Mouse (Mus musculus): ENCODE data around the gene Ces2g. TPM values are rescaled to one million over a fixed set of nuclear protein-coding genes. Genes with fewer than 3 reads are reported as not detected.

Gene Ces2g
- 1.4 and 2.0 TPM in 2 replicates for polyA plus RNA-seq (2015; fragmentation: Nextera tagmentation; extraction: Ambion mirVana)

DNA sequence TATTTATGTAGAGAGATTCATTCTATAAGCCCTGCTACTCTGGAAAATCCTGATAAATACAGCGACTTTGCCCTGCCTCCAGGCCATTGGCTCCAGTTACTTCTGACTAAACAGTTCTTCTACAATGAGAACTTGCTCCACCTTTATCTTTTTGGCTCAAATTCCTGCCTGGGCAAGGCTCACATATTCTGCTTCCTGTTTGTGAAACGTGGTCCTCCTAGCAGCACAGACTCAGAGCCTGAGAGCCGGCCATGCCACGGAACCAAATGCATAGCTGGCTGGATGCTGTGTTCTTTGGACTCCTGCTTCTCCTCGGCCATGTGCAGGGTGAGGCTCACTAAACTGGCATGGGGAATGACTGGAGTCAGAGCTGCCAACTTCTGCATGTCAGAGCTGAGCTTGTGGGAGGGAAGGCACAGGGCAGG, at the start of gene Ces2g:
TSS of gene Ces2g (plus strand) at position 182 of the 425 bp plus-strand sequence.
- no peaks in the 10 kb centered on the region for H3K27me3 ChIP-seq (replicated peaks)
- no peak for ATAC-seq (ENCODE audit: extremely low read depth, insufficient number of reproducible peaks, low FRiP score, low TSS enrichment)
- H3K4me2 ChIP-seq: peak within 1 kb of the TSS; percentile 33
- H3K4me3 ChIP-seq: no peak within 1 kb of the TSS
- H3K27ac ChIP-seq (replicated peaks): peak within 1 kb of the TSS; percentile 24; the same call in 1 of the 2 replicates
- no peaks in the 10 kb centered on the region for H3K36me3 ChIP-seq
- no peaks in the 10 kb centered on the region for H3K4me1 ChIP-seq
- no peaks in the 10 kb centered on the region for H3K9me3 ChIP-seq
- no peak within 1 kb of the TSS for H3K9ac ChIP-seq
- WGBS: 56% methylated on average over 5 of the region's 5 CpGs

DNA sequence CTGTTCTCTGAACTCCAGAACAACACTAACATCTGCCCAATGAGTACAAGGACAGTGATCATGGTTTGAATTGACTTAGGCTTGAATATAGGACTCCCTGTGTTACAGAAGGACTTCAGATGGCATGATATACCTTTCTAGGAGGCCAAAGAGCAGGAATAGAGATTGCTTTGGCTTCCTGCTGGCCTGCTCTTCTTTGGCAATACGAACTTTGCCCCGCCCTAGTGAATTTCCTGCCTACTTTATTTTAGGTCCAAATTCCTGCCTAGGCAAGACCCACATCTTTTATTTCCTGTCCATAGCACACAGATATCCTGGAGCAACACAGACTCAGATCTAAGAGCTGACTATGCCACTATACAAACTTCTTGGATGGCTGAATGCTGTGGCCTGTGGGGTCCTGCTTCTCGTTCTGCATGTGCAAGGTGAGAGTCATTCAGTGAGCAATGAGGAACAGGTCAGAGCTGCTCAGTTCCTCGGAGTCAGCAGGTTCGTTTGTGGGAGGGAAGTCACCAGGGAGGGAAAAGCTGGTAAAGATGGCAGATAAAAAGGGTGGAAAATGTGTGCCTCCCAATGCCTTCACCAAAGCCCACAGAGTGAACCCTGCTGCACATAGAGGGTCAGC, 35.4 kb upstream of the Ces2g start, which contains the start of gene Ces2e:
TSS of gene Ces2e (plus strand) at position 289 of the 625 bp plus-strand sequence.
- ATAC-seq (ENCODE audit: extremely low read depth, insufficient number of reproducible peaks, low FRiP score, low TSS enrichment): no peak
- Histone ChIP-seq H3K4me3 (no peak within 1 kb of the TSS), H3K4me2 (no peak within 1 kb of the TSS), H3K9me3 (no peaks in the 10 kb centered on the region), H3K27ac (replicated peaks) (no peak within 1 kb of the TSS), H3K9ac (no peak within 1 kb of the TSS), H3K27me3 (replicated peaks) (no peaks in the 10 kb centered on the region), H3K4me1 (no peaks in the 10 kb centered on the region), H3K36me3 (no peaks in the 10 kb centered on the region)
- WGBS: 59% methylated on average over 5 of the region's 5 CpGs

DNA sequence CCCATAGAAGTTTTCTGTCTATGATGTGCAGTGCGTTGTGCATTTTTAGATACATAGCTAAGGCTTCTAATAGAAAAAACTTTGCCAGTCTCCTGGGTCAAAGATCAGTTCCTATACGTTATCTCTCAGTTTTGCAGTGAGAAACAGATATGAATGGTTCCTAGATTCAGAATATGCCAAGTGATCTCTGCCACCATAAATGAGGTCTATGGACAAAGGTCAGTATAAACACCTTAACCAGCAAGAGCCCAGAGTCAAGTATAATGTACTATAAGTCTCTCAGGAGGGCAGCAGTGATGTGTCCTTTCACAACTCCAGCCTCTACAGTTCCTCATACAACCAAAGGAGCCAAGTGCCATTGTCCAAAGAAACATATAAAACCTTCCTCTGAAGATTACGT, 34.2 kb upstream of the Ces2g start:
- Histone ChIP-seq H3K27ac (replicated peaks) (no peak overlapping the region), H3K9ac (no peak overlapping the region), H3K9me3 (no peaks in the 10 kb centered on the region), H3K4me2 (no peak overlapping the region), H3K27me3 (replicated peaks) (no peaks in the 10 kb centered on the region), H3K4me3 (no peak overlapping the region), H3K4me1 (no peaks in the 10 kb centered on the region), H3K36me3 (no peaks in the 10 kb centered on the region)
- no peak for ATAC-seq (ENCODE audit: extremely low read depth, insufficient number of reproducible peaks, low FRiP score, low TSS enrichment)
- 77% methylated on average over 3 of the region's 3 CpGs for WGBS

DNA sequence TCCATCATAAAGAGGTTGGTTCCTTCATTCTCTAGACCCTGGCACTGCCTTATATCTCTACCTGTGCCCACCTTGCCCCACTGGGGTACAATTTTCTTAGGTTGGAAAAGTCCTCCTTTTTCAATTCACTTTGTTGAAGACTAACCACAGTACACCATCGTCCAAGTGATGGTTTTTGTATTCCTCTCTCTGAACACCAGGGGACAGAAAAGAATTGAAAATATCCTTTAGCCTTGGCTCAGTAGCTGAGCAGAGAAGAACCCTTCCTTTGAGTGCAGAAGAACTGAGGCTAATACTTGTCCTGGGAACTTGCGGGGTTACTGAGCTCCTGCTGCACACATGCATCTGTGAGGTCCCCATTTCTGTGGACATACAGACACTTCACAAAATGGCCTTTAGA, 16.9 kb upstream of the Ces2g start:
- no peak overlapping the region for H3K4me3 ChIP-seq
- no peaks in the 10 kb centered on the region for H3K36me3 ChIP-seq
- no peak overlapping the region for H3K4me2 ChIP-seq
- H3K9ac ChIP-seq: no peak overlapping the region
- H3K27me3 ChIP-seq (replicated peaks): no peaks in the 10 kb centered on the region
- ATAC-seq (ENCODE audit: extremely low read depth, insufficient number of reproducible peaks, low FRiP score, low TSS enrichment): no peak
- 65% methylated on average over 2 of the region's 2 CpGs for WGBS
- no peak overlapping the region for H3K27ac ChIP-seq (replicated peaks)
- H3K4me1 ChIP-seq: no peaks in the 10 kb centered on the region
- H3K9me3 ChIP-seq: no peaks in the 10 kb centered on the region

DNA sequence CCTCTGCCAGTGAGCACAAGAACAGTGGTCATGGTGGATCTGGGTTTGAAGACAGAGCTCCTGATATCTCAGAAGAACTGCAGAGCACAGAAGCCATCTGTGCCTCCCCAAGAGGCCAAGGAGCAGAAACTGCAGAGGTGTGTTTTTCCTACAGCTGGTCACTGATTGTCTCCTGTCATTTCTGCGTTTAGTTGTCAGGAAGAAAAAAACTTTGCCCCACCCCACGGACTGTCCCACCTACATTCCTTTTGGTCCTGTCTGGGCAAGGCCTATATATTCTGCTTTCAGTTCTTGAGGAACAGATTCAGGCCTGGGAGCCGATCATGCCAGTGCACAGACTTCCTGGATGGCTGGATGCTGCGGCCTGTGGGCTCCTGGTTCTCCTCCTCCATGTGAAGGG, 14.5 kb upstream of the Ces2g start, which contains the start of gene Ces2f:
TSS of gene Ces2f (plus strand) at position 301 of the 400 bp plus-strand sequence.
- H3K9me3 ChIP-seq: no peaks in the 10 kb centered on the region
- WGBS: 56% methylated on average over 4 of the region's 4 CpGs

DNA sequence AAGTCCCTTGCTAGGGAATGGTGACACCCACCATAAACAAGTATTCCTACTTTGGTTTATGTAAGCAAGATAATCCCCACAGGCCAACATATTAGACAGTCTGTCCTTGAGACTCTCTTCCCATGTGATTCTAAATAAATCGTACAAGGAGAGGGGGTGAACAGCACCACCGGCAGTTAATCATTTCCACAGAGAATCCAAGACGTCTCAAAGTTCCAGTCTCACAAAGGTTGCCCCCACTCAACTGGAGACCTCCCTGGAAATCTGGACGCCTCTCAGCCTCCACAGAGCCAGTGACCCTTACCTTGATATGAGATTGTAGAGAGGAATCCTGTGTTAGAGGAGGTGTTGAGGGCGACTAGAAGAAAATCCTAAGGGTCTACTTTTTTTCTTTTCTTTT, 12.5 kb upstream of the Ces2g start:
- Histone ChIP-seq H3K4me1 (no peaks in the 10 kb centered on the region), H3K36me3 (no peaks in the 10 kb centered on the region), H3K4me2 (no peak overlapping the region), H3K27ac (replicated peaks) (no peak overlapping the region), H3K9me3 (no peaks in the 10 kb centered on the region), H3K27me3 (replicated peaks) (no peaks in the 10 kb centered on the region), H3K4me3 (no peak overlapping the region), H3K9ac (no peak overlapping the region)
- ATAC-seq (ENCODE audit: extremely low read depth, insufficient number of reproducible peaks, low FRiP score, low TSS enrichment): no peak
- WGBS: 66% methylated on average over 5 of the region's 5 CpGs

More for the DNA sequence above, 14.5 kb upstream of the Ces2g start, which contains the start of gene Ces2f:
- Histone ChIP-seq H3K36me3 (no peaks in the 10 kb centered on the region), H3K27me3 (replicated peaks) (no peaks in the 10 kb centered on the region), H3K27ac (replicated peaks) (no peak within 1 kb of the TSS), H3K4me3 (no peak within 1 kb of the TSS), H3K9ac (no peak within 1 kb of the TSS), H3K4me2 (no peak within 1 kb of the TSS), H3K4me1 (no peaks in the 10 kb centered on the region)
- no peak for ATAC-seq (ENCODE audit: extremely low read depth, insufficient number of reproducible peaks, low FRiP score, low TSS enrichment)

DNA sequence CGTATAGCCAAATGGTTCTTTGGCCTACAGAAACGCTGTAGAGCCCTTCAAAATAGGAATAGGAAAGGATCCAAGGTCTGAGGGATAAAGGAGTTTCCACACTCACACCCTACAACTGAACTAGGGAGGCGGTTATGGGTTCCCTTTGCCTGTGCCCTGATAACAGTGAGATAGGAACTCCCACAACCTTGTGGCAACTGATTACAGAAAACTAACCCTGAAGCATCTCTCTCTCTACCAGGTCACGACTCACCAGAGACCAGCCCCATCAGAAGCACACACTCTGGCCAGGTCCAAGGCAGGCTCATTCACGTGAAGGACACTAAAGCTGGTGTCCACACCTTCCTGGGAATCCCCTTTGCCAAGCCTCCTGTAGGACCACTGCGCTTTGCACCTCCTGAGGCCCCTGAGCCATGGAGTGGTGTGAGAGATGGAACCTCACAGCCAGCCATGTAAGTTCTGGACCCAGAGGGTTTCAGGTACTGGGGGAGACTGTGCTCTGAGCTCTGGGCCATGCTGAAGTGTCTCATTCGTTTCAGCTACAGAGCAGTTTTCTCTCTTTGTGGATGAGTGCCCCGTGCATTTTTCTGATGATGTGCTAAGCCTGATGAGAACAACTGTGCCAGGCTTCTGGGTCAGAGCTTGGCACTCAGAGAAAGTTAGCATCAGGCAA, 847 bp downstream of the Ces2g start:
- ATAC-seq (ENCODE audit: extremely low read depth, insufficient number of reproducible peaks, low FRiP score, low TSS enrichment): no peak
- H3K9me3 ChIP-seq: no peaks in the 10 kb centered on the region
- H3K9ac ChIP-seq: no peak overlapping the region
- H3K4me3 ChIP-seq: no peak overlapping the region
- no peaks in the 10 kb centered on the region for H3K4me1 ChIP-seq
- H3K27me3 ChIP-seq (replicated peaks): no peaks in the 10 kb centered on the region
- no peaks in the 10 kb centered on the region for H3K36me3 ChIP-seq
- 62% methylated on average over 8 of the region's 8 CpGs for WGBS
- H3K4me2 ChIP-seq: no peak overlapping the region
- H3K27ac ChIP-seq (replicated peaks): no peak overlapping the region

DNA sequence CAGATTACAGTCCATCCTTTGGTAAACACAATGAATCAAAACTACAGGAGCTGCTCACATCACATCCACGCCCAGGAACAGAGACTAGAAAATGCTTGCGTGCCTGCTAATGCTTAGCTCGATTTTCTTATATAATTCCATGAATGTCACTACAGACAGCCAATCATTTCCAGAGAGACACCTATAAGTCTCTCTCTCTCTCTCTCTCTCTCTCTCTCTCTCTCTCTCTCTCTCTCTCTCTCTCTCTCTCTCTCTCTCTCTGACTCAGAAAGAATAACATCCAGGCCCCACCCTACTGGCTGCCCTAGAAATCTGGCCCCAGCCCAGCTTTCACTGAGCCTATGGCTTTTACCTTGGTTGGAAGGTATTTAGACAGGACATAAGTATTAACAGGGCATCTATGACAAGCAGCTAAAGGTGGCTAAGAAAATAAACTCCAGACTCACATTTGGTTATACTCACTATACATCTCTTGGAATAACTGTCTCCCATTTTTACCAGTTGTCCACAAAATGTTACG, 1.9 kb downstream of the Ces2g start:
- Histone ChIP-seq H3K4me3 (no peak overlapping the region), H3K4me1 (no peaks in the 10 kb centered on the region), H3K9me3 (no peaks in the 10 kb centered on the region), H3K27me3 (replicated peaks) (no peaks in the 10 kb centered on the region), H3K9ac (no peak overlapping the region), H3K27ac (replicated peaks) (no peak overlapping the region), H3K36me3 (no peaks in the 10 kb centered on the region), H3K4me2 (no peak overlapping the region)
- ATAC-seq (ENCODE audit: extremely low read depth, insufficient number of reproducible peaks, low FRiP score, low TSS enrichment): no peak
- WGBS: 75% methylated on average over 4 of the region's 4 CpGs

DNA sequence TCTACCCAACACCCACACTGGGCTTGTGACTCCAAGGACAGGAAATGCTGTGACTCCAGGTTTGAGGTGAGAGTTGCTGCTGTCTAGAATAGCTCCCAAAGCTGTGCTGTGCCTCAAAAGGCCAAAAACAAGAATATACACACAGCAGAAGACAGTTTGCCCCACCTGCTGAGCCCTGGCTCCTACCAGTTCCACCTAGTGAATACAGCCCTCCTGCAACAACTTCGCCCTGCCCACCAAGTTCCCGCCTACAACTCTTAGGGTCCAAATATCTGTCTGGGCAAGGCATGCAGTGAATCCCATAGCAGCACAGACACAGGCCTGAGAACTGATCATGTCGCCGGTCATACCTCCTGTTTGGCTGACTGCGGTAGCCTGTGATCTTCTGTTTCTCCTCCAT, 22.6 kb downstream of the Ces2g start:
- Histone ChIP-seq H3K27ac (replicated peaks) (no peak overlapping the region), H3K4me1 (no peaks in the 10 kb centered on the region), H3K9ac (no peak overlapping the region), H3K36me3 (no peaks in the 10 kb centered on the region), H3K4me2 (no peak overlapping the region), H3K9me3 (peaks cover 14% of the 10 kb centered on the region; the same call in 1 of the 2 replicates), H3K4me3 (no peak overlapping the region), H3K27me3 (replicated peaks) (no peaks in the 10 kb centered on the region)
- WGBS: 74% methylated on average over 5 of the region's 5 CpGs
- ATAC-seq (ENCODE audit: extremely low read depth, insufficient number of reproducible peaks, low FRiP score, low TSS enrichment): no peak

DNA sequence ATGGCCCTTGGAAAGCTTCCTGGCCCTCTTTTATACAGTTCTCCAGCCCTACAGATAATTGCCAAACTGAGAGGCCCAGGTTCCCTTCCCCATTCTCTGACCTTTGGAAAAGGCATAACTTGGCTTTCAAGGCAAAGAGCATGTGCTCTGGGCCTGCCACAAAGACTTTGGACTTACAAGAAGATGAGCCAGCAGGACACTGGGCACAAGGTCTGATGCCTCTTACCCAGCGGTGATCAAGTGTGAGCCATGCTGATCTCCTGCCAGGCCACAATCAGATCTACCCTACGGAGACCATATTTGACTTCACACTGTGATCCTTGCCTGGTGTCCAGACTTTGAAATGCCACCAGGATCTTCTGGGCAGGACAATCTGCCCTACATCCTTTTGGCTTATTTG, 23.4 kb downstream of the Ces2g start:
- no peak for ATAC-seq (ENCODE audit: extremely low read depth, insufficient number of reproducible peaks, low FRiP score, low TSS enrichment)
- H3K4me1 ChIP-seq: no peaks in the 10 kb centered on the region
- H3K36me3 ChIP-seq: no peaks in the 10 kb centered on the region
- no peak overlapping the region for H3K9ac ChIP-seq
- 83% methylated on average over 2 of the region's 2 CpGs for WGBS
- H3K27ac ChIP-seq (replicated peaks): no peak overlapping the region
- peaks cover 8% of the 10 kb centered on the region; the same call in 1 of the 2 replicates for H3K9me3 ChIP-seq
- H3K4me2 ChIP-seq: no peak overlapping the region
- H3K4me3 ChIP-seq: no peak overlapping the region
- H3K27me3 ChIP-seq (replicated peaks): no peaks in the 10 kb centered on the region

DNA sequence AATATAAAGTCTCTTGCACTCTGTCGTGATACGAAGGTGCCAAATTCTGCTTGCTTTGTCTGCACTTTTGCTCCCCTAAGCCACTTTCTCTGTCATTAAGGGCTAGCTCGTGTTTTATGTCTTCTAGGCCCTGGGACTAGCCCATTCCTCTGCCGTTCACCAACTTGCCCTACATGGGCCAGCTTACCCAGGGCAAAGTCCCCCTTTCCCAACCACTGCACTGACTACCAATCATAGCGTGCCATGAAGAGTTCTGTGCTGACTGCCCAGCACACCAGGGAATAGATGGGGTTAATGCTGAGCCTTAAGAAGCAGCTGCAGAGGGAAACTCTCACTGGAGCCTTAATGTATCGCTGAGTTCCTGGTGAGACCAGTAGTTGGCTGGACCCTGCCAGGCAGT, 36.7 kb downstream of the Ces2g start:
- 68% methylated on average over 6 of the region's 6 CpGs for WGBS
- no peaks in the 10 kb centered on the region for H3K27me3 ChIP-seq (replicated peaks)
- H3K36me3 ChIP-seq: no peaks in the 10 kb centered on the region
- H3K4me1 ChIP-seq: no peaks in the 10 kb centered on the region
- no peak for ATAC-seq (ENCODE audit: extremely low read depth, insufficient number of reproducible peaks, low FRiP score, low TSS enrichment)
- H3K27ac ChIP-seq (replicated peaks): no peak overlapping the region
- H3K4me3 ChIP-seq: no peak overlapping the region
- H3K4me2 ChIP-seq: no peak overlapping the region
- H3K9me3 ChIP-seq: no peaks in the 10 kb centered on the region
- H3K9ac ChIP-seq: no peak overlapping the region
